Mouse (Mus musculus) frontal cortex, postnatal 10 days (tissue): Measurements from ENCODE around the gene Ehbp1.
A peak's percentile ranks its signal among the peaks of the same experiment; 100 is the strongest.

ENCODE experiments used
- DNase-seq, 2 experiments: peaks; one replicate each; pipeline ENCODE4 v3.0.0; 2022; ENCODE audit warnings: low spot score in 2 of 2, mixed read lengths in 1 of 2

The Ehbp1 gene

DNA sequence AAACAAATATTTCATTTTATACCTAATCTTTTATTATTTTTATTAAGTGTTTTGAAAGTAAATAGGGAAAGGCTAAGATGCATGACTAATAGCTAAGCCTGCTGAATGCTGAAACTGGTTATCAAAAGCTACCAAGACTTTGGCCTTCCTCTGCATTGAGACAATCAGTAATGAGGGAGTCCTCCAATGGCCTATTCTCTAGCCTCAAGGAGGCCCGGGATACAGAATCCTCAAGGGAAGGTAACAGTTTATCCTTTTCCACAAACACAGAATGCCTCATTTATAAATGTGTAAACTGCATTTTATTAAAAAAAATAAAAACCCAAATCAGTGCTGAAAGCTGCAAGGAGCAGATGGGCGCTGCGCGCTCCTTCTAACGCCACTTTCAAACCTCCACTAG, 284.6 kb downstream of the Ehbp1 start:
- DNase-seq = no peak

DNA sequence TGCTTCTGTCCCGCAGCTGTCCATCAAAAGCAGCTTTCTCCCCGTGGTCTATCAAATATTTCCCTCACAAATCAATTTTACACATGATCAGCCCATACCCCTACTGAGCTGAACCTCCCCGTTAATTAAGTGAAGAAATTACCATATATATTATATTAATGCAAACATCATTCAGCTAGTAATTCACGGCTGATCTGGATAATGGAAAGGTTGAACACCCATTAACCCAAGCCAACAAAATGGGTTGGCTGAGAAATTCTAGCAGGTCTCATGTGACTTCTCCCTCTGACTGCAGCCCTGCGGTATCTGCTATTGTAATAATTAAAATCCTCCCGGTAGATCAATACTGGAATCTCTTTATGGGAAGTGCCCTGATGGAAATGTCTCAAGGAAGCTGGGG, 286.2 kb downstream of the Ehbp1 start:
- DNase-seq = no peak

DNA sequence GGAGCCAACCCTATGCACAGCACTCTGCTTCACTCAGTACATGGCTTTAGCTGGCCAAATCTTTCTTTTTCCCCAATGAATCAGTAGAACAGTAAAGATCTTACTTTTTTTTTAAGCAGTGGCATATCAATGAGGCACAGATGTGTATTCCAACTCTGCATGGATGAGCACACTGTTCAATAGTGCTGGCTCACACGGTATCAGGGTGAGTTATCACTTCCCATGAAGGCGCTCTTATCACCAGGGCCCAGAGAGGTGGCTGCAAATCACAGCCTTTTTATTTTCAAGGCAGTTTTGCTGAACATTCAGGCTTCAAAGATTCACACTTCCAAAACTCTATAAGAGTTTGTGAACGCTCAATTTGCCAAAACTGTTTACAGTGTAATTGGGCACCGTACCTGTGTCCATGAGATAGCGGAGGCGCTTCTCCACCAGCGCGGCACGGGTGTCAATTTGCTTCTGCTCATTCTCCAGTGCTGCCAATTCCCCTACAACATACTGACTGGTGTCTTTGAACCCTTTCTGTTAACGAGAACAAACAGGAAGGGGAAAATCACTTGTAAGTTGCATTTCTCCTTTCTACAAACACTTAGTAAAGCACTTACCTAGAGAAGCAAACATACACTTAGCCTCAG, 288.9 kb downstream of the Ehbp1 start:
- DNase-seq = no peak

DNA sequence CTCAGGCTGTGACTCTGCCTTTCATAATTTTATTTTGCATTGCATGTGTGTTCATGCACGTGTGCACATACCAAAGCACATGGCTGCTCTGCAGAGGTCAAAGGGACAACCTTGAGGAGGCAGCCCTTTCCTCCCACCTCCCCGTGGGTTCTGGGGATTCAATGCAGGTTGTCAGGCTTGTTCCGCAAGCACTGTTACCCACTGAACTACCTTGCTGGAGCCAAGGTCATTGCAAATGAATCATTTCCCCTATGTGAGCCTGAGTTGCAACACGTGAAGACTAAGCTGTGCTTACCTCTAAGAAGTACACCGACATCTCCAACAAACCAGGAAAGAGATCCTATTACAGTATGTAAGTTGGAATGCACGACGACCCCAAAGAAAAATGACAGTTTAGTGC, 291.2 kb downstream of the Ehbp1 start:
- DNase-seq = no peak

DNA sequence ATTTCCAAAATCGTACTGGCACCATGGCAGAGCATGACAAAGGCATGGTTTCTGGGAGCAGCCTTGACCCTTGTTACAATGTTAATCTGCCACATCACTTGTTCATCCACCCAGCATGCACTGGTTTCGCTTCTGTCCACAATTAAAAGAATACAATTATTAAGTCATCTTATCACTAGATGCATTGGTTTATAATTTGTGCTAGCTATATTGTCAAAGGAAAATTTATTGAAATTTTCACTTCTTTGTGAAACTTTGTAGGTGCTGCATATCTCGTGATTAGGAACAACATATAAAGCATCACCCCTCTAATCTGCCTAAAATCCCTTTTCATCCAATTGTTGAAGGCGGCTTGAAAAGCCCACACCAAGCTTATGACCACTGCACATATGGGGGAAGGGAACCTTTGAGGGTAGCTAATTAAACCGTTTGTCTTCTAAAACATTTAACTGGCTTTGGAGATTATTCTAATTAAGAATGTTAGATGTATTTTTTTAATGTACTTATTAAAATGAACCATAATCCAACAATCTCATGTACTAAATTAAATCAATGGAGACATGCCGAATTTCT, 302.2 kb downstream of the Ehbp1 start:
- no peak for DNase-seq

DNA sequence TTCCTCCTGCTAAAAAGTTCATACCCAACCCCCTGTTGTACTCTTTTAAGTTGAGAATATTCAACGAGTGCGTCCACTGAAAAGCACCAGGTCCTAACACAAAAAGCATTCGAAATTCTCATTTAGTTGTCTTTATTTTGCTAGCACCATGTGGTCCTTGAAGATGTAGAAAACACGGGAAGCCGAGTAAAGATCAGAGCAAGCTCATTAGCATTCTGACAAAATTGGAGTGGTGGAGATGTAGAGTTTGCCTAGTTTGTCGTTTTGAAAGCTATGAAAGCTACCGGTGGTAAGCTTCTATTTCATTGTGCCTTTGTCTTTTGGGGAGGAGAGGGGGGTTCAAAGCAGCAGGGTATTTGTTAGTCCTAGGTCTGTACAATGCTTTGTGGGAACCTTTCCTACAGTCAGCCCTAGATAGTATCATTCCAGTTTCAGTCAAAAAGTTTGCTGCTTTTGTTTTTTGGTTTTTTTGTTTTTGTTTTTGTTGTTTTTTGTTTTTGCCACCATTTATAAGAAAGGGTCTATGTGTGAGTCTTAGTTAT, 307.5 kb downstream of the Ehbp1 start:
- no peak for DNase-seq

DNA sequence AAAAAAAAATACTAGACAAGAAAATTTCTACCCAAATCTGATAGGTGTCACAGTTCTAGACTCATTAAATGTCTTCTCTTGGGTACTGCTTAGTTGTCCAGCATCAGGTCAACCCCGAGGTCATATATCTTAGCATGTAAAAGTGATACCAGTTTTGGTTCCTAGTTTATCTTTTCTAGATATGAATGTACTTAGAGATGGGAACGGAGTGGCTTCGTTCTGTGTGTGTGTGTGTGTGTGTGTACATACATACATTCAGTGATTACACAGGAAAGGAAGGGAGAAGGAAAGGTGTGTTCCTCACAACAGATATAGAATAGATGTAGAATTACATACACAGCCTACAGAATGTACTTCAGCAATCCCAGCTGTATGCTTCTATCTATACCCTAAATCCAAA, 308.5 kb downstream of the Ehbp1 start:
- no peak for DNase-seq

DNA sequence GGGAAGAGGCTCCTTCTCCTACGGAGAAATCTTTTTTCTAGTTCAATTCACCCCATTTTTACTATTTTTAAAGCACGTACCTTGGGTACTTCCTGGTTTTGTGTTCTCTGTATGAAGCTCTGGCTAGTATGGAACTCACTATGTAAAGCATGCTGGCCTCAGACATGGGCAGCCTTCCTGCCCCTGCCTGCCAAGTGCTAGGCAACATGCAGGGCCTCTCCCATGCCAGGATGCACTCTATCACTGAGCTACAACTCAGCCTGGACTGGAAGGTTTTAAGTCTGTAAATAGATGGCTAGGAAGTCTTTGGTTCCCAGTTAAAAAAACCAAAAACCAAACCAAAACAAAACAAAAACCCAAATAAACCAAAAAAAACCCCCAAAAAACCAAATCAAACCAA, 321.5 kb downstream of the Ehbp1 start:
- no peak for DNase-seq

DNA sequence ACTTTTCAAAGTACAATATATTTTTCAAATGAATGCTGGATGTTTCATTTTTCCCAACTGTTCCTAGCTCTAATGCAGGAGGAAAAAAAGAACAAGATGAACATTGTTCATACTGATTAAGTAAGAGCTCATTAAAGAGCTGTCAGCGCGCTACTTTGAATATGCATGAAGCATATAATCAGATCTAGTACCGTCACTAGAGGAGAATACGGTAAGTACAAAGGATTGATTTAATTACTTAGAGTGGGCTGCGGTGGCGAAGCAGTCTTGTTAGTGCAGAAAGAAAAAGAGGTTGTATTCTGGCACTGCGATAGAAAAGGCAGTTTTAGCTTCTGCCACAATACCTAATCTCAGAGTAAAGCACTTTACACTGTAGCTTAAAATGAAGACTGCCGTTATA, 324.6 kb downstream of the Ehbp1 start:
- DNase-seq = no peak

DNA sequence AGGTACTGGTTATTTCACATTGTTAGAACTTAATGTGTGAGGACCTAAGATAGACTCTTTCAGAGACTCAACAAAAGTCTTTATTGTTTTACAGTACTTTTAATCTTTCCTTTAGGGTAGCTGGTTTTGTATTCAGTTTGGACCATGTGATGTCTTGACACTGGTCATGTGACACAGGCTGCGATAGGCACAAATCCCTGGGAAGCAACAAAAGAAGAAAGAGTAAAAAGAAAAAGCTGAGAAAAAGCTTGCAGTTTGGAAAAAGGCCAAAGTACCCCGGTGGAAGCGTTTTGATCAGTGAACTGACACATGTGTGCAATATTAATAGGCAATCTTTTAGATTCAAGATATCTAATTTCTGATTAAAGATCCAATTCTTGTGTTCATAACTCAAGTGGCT, 325.8 kb downstream of the Ehbp1 start:
- no peak for DNase-seq

DNA sequence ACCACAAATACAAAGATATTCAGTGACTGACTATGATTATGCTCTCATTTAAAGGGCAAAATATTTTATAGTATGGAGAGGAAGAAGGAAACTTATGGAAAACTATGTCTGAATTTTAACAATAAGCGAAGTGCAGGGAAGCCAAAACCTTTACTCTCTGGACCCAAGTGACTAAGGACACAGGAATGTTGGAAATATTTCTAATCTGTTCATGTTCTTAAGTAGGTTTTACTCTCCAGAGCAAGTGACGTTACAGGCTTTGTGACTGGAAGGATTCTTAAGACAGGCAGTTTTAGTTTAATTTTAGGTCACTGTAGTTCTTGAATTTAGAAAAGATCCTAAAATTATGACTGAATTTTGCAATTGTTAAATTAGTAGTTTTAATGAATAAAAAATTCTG, 333.3 kb downstream of the Ehbp1 start:
- no peak for DNase-seq

DNA sequence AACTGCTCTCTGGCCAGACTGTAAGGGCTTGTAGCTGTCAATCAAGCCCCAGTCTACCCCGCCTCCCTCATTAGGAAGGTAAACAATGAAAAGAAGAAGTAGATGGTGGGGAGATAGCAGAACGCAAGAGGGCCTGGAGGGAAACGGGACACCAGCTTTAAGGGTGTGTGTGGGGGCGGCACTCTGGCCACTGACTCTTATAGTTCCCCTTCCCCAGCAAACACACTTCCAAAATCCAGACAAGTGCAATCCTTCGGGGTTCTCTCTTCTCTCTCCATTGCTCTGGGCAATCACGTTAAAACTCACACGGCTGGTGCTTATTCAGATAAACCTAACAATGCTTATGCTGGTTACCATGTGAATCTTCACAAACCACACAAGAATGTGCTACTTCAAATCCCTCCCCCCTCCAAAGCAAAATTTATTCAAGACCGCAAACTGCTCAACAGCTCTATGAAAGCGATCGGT, 333.9 kb downstream of the Ehbp1 start:
- no peak for DNase-seq

DNA sequence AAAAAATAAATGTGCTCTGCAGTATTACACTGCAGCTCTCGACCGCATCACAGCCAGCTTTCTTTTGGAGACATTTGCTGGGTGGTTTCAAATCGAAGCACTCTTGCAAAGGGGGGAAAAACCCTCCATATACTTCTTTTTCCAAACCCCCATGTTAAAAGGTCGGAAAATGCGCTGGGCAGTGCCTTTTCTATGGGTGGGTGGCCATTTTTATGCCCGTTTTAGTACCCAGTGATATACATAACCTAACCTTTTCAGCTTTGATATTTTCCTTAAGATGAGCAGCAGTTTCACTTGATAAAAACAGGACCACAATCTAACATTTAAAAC, 334.3 kb downstream of the Ehbp1 start:
- no peak for DNase-seq

DNA sequence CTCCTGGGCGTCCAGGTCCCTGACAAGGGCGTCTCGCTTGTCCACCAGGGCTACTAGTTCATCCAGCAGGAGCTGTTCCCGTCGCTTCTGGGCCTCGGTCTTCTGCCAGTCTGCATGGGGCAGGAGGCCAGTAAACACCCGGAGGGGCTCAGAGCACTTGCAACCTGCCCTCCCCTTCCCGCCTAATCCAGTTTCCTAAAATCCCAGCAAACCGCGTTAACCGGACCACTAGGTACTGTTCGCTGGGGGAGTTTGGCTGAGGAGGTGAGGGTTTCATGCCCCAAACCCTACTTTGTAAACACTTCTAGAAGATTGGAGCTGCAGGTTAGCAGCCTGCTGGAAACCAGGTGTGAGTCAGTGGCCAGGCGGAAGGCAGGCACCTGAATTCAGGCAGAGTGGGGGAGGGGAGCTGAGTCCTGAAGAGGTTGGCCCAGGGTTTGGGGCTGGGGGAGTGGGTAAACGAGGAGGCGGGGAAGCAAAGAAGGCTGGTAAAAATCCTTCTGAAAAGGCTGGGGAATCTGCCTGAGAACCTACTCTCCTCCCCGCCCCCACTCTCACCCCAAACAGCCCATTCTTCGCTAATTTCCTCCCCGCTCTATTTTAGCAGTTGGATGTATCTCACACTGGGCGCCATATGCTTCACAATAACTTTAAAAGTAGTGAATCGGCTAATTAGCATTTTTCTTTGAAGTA, 334.9 kb downstream of the Ehbp1 start:
- DNase-seq = peak; percentile 17 to 18

DNA sequence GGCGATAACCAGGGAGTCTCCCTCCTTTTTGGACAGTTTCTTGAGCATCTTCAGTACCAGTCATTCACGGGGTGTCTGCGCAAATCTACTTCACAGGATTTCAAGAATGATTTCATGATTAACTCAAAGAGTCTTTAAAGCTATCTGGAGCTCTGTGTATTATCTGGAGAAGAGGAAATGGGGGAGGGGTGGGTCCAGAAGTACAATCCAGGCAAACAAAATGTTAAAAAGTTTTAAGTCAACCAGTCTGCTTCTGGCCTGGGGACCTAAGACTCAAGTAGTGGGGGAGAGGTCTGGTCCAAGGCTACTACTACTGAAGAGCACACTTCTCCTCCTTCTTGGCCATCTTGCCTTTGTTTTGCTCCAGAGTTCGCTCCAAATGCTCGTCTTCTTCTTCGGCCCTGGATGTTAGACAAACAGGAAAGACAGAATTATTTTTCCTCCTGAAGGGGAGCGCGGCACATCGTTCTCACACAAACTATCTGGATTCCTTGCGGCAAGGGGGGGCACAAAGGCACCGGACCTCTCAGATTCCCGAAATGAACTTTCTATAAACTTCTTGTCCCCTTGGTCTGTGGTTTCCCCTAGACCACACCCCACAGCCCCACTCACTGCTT, 335.5 kb downstream of the Ehbp1 start:
- no peak for DNase-seq

DNA sequence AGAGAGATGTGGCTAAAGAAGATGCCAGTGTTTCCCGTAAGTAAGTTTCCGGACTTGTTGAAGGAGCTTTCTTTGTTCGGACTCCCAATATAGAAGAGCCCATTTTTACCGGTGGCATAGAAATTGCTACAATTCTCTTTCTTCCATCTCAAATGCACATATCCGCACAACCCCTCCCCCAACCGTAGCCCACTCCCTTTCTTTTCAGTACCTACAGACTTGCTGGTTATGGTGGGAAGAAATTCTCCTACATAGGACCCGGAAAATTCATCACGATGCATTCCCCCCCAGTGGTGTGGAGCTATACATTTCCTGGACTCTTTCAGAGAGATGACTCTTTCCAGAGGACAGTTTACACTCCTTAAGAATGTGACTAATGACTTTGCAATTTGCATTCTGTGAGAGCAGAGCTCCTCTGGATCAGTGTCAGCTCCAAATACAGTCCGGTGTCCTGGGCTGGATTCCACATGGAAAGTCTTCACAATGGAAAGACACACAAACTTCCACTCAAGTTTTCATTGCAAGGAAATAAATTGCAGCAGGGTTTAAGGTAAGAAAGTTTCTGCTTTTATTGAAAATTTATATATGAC, 336.7 kb downstream of the Ehbp1 start:
- no peak for DNase-seq

DNA sequence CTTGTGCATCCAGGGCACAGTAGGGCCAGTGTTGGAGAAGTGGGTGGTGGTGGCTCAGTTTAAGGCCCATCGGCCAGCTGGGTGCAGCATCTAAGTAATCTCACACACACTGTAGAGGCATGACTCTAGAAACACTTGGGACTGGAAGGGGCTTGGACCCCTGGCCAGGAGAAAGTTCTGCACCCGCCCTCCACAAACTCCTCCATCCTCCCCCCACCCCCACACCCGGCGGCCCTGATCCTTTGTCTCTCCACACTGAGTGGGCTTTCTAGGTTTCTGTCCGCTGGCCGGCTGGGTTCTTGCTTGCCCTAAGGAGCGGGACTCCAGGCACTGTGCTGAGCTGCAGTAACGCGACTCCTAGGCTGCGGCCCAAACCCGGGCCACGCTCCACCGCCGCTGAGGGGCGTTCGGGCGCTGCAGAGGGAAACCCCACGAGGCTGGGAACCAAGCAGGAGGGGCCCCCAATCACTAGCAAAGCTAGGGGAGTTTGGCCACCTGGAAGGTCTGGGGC, 337.7 kb downstream of the Ehbp1 start:
- DNase-seq = peak; percentile 10 to 29

DNA sequence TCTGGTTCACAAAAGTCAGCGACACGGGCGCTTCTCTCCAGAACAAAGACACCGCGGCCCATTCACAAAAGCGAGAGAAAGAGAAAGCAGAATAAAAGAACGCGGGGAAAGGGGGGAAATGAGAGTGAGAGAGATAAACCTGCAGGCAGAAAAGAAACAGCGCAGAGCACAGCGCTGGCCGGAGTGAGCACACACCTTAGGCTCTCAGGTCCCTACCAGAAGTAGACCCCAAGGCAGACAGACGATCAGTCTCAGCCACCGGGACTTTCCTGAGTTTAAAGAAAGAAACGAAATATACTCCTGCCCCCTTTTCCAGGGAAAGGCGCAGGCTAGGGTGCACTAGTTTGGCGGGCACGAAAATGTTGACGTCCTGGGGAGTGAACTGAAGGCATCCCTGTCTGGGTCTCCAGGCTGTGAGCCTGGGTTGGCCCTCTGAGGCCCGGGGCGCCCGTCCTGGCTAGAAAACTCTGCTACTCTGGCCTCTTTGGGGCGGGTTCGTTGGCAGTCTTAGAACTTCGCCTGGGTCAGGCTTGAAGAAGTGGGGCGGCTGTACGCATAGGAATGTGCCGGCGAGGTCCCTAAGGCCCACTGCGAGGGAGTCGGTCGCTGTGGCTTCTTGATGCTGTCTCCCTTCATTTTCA, 338.6 kb downstream of the Ehbp1 start:
- peak; percentile 6 to 22 for DNase-seq

DNA sequence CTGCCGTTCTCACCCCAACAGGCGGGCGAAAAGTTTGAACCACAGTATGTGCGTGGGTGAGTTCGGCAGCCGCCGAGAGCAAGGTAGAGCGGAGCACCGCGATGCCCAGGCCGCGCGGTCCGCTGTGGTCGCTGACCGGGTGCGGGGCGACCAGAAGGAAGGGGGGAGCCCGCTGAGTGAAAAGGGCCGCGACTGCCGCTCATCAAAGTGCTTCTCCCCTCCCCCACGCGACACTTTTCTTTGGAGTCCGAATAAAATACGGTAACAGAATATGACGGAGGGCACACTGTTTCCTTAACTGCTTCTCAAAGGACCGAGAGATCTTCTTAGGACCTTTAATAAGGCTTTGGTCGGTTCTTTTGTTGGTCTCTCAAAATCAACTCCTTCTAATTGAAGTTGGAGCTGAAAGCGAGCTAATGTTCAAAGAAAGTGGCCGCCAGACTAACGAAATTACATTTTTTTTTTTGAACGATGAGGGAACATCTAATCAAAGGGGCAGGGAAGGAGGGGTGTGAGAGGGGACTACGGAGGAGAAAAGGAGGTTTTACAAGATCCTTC, 339.2 kb downstream of the Ehbp1 start, which contains the start of gene Otx1:
Gene Otx1 (minus strand): TSS at position 115 of the 558 bp plus-strand sequence.
- DNase-seq = peak; percentile 23 to 34

DNA sequence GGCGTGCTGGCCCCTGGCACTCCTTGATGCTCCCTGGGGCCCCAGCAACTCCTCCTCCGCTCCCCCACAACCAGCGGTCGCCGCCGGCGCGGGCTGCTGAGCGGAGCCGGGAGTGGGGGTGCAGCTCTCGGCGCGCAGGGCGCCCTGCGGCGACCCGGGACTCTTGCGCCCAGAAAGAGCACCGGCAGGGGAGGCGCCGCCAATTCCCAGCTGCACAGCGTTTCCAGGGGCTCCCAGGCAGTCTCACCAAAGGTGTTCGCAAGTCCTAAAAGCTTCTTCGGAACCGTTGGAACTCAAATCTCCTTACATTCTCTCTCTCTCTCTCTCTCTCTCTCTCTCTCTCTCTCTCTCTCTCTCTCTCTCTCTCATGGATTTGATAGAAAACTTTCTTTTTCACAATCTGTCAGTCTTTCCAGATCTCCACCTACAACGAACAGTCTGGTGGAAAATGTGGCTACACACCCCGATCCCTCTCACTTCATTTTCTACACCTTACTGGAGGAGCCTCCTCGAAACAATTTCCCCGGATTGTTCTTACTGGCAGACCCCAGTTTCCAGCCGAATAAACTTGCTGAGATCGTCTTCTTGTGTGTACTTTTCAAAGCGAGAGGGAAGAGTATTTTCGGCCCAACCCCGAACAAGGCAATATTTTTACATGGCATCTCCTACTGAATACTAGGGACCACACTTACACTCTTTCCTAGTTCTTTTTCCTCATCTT, 339.9 kb downstream of the Ehbp1 start:
- DNase-seq = no peak
